Mouse (Mus musculus): Measurements from ENCODE around the gene Fli1. TPM values are rescaled to one million over a fixed set of nuclear protein-coding genes. Genes with fewer than 3 reads are reported as not detected.

Gene Fli1
- polyA plus RNA-seq, 2 experiments = 10.1 to 22.2 TPM

- H3K4me3 ChIP-seq (replicated peaks; ENCODE audit: low read length) = no peak overlapping the region
- ATAC-seq (ENCODE audit: low FRiP score, low read depth) (no peak), DNase-seq (ENCODE audit: low spot score) (no peak)
- no peak for TF ChIP-seq POLR2A (IDR thresholded peaks at IDR 0.05; ENCODE audit: borderline replicate concordance, extremely low read depth, insufficient read depth, insufficient read length)
- no peaks in the 10 kb centered on the region for H3K27me3 ChIP-seq (ENCODE audit: control insufficient read depth, insufficient read depth, low read length)
- H3K4me2 ChIP-seq (replicated peaks; ENCODE audit: low read depth, low read length, severe bottlenecking) = no peak overlapping the region
- H3K9ac ChIP-seq (ENCODE audit: low read depth, low read length, severe bottlenecking) = no peak overlapping the region
- no peaks in the 10 kb centered on the region for H3K36me3 ChIP-seq (ENCODE audit: control insufficient read depth, insufficient read depth, low read length)
- H3K9me3 ChIP-seq (ENCODE audit: control insufficient read depth, low read length) = no peaks in the 10 kb centered on the region
- no peaks in the 10 kb centered on the region for H3K4me1 ChIP-seq (ENCODE audit: control insufficient read depth, insufficient read depth, low read length)
- no peak overlapping the region for H3K27ac ChIP-seq (replicated peaks; ENCODE audit: low read depth, low read length)
- whole genome bisulfite sequencing = 83% methylated on average over 9 of the region's 9 CpGs
Observed at GRCm38 (mm10) chr9:32391701-32392100, 151.0 kb downstream of the Fli1 start.

- no peaks in the 10 kb centered on the region for H3K27me3 ChIP-seq (ENCODE audit: control insufficient read depth, insufficient read depth, low read length)
- 75% methylated on average over 5 of the region's 5 CpGs for WGBS
- no peaks in the 10 kb centered on the region for H3K9me3 ChIP-seq (ENCODE audit: control insufficient read depth, low read length)
- no peak overlapping the region for H3K4me3 ChIP-seq (replicated peaks; ENCODE audit: low read length)
- DNase-seq (ENCODE audit: low spot score) = no peak
- H3K36me3 ChIP-seq (ENCODE audit: control insufficient read depth, insufficient read depth, low read length) = no peaks in the 10 kb centered on the region
- 0 out of 2 replicates have a peak, but pooled peaks cover under 1% of the 10 kb centered on the region for H3K4me1 ChIP-seq (ENCODE audit: control insufficient read depth, insufficient read depth, low read length)
- H3K4me2 ChIP-seq (replicated peaks; ENCODE audit: low read depth, low read length, severe bottlenecking) = no peak overlapping the region
- no peak for TF ChIP-seq POLR2A (IDR thresholded peaks at IDR 0.05; ENCODE audit: borderline replicate concordance, extremely low read depth, insufficient read depth, insufficient read length)
- H3K27ac ChIP-seq (replicated peaks; ENCODE audit: low read depth, low read length) = no peak overlapping the region
- no peak overlapping the region for H3K9ac ChIP-seq (ENCODE audit: low read depth, low read length, severe bottlenecking)
- no peak for ATAC-seq (ENCODE audit: low FRiP score, low read depth)
Observed at GRCm38 (mm10) chr9:32391092-32391491, 151.6 kb downstream of the Fli1 start.

- WGBS = 100% methylated on average over 1 of the region's 1 CpGs
- TF ChIP-seq POLR2A (IDR thresholded peaks at IDR 0.05; ENCODE audit: borderline replicate concordance, extremely low read depth, insufficient read depth, insufficient read length) = no peak
- no peak overlapping the region for H3K27ac ChIP-seq (replicated peaks; ENCODE audit: low read depth, low read length)
- DNase-seq (ENCODE audit: low spot score) (no peak), ATAC-seq (ENCODE audit: low FRiP score, low read depth) (no peak)
- H3K9ac ChIP-seq (ENCODE audit: low read depth, low read length, severe bottlenecking) = no peak overlapping the region
- no peak overlapping the region for H3K4me2 ChIP-seq (replicated peaks; ENCODE audit: low read depth, low read length, severe bottlenecking)
- H3K4me3 ChIP-seq (replicated peaks; ENCODE audit: low read length) = no peak overlapping the region
- no peaks in the 10 kb centered on the region for H3K9me3 ChIP-seq (ENCODE audit: control insufficient read depth, low read length)
- peaks cover 3% of the 10 kb centered on the region; the same call in 1 of the 2 replicates for H3K4me1 ChIP-seq (ENCODE audit: control insufficient read depth, insufficient read depth, low read length)
- H3K27me3 ChIP-seq (ENCODE audit: control insufficient read depth, insufficient read depth, low read length) = no peaks in the 10 kb centered on the region
- H3K36me3 ChIP-seq (ENCODE audit: control insufficient read depth, insufficient read depth, low read length) = no peaks in the 10 kb centered on the region
Observed at GRCm38 (mm10) chr9:32388120-32388519, 154.5 kb downstream of the Fli1 start.

- WGBS = 80% methylated on average over 4 of the region's 4 CpGs
- ATAC-seq (ENCODE audit: low FRiP score, low read depth) = no peak
Observed at GRCm38 (mm10) chr9:32384906-32385305, 157.8 kb downstream of the Fli1 start.

GRCm38 (mm10) chr9:32376863-32377590, 165.6 kb downstream of the Fli1 start:
- TF ChIP-seq POLR2A (IDR thresholded peaks at IDR 0.05; ENCODE audit: borderline replicate concordance, extremely low read depth, insufficient read depth, insufficient read length) = no peak
- ATAC-seq (ENCODE audit: low FRiP score, low read depth) (no peak), DNase-seq (ENCODE audit: low spot score) (no peak)
- H3K4me3 ChIP-seq (replicated peaks; ENCODE audit: low read length) = no peak overlapping the region
- no peaks in the 10 kb centered on the region for H3K27me3 ChIP-seq (ENCODE audit: control insufficient read depth, insufficient read depth, low read length)
- H3K4me1 ChIP-seq (ENCODE audit: control insufficient read depth, insufficient read depth, low read length) = no peaks in the 10 kb centered on the region
- H3K9ac ChIP-seq (ENCODE audit: low read depth, low read length, severe bottlenecking) = no peak overlapping the region
- H3K9me3 ChIP-seq (ENCODE audit: control insufficient read depth, low read length) = no peaks in the 10 kb centered on the region
- H3K27ac ChIP-seq (replicated peaks; ENCODE audit: low read depth, low read length) = no peak overlapping the region
- no peaks in the 10 kb centered on the region for H3K36me3 ChIP-seq (ENCODE audit: control insufficient read depth, insufficient read depth, low read length)
- WGBS = 74% methylated on average over 5 of the region's 5 CpGs
- no peak overlapping the region for H3K4me2 ChIP-seq (replicated peaks; ENCODE audit: low read depth, low read length, severe bottlenecking)

More at GRCm38 (mm10) chr9:32384906-32385305, 157.8 kb downstream of the Fli1 start:
- Histone ChIP-seq H3K9ac (ENCODE audit: low read depth, low read length, severe bottlenecking) (no peak overlapping the region), H3K36me3 (ENCODE audit: control insufficient read depth, insufficient read depth, low read length) (no peaks in the 10 kb centered on the region), H3K4me3 (replicated peaks; ENCODE audit: low read length) (no peak overlapping the region), H3K9me3 (ENCODE audit: control insufficient read depth, low read length) (no peaks in the 10 kb centered on the region), H3K27me3 (ENCODE audit: control insufficient read depth, insufficient read depth, low read length) (no peaks in the 10 kb centered on the region), H3K27ac (replicated peaks; ENCODE audit: low read depth, low read length) (no peak overlapping the region), H3K4me1 (ENCODE audit: control insufficient read depth, insufficient read depth, low read length) (peaks cover 3% of the 10 kb centered on the region; the same call in 1 of the 2 replicates), H3K4me2 (replicated peaks; ENCODE audit: low read depth, low read length, severe bottlenecking) (no peak overlapping the region)
- DNase-seq (ENCODE audit: low spot score) = no peak
- no peak for TF ChIP-seq POLR2A (IDR thresholded peaks at IDR 0.05; ENCODE audit: borderline replicate concordance, extremely low read depth, insufficient read depth, insufficient read length)

Measured in limb, embryonic 14.5 days (tissue).